In genomic region chr7:27406481-27406880, GRCm38 (mm10) we compare ENCODE assay signal across 19 mouse cellular contexts. TPM values are rescaled to one million over a fixed set of nuclear protein-coding genes. Genes with fewer than 3 reads are reported as not detected.
DNase-seq lines count a peak whose midpoint lies in the region; ATAC-seq and TF ChIP-seq lines count a peak whose summit lies in the region.
"Had no signal": no experiment of that assay in that cellular context is flagged by ENCODE, and none has a peak within 500 bp of the region (broad histone marks: within the 10 kb centered on the region; RNA-seq: fewer than 3 reads in every experiment).

No protein-coding gene starts in this region.

- H3K4me2 ChIP-seq in intestine, postnatal 0 days (replicated peaks; ENCODE audit: low read depth), result no peak overlapping the region
- H3K4me2 ChIP-seq in intestine, embryonic 15.5 days (replicated peaks), result no peak overlapping the region
- H3K4me2 ChIP-seq: limb, embryonic 12.5 days; midbrain, embryonic 12.5 days had no signal

- no peaks in the 10 kb centered on the region for H3K27me3 ChIP-seq in cerebellum, adult 2 months (ENCODE audit: control insufficient read depth, insufficient read depth, low read length)
- peaks cover 73% of the 10 kb centered on the region for H3K27me3 ChIP-seq in intestine, postnatal 0 days (replicated peaks; ENCODE audit: control insufficient read depth, insufficient read depth, low read length)
- H3K27me3 ChIP-seq in intestine, embryonic 15.5 days (replicated peaks), result peaks cover 82% of the 10 kb centered on the region

- 0 out of 2 replicates have a peak, but pooled peaks have one; percentile 1 for TF ChIP-seq CTCF in cerebellum, adult 2 months (IDR thresholded peaks at IDR 0.05; ENCODE audit: borderline replicate concordance, insufficient read depth, low read depth, low read length)
- peak; percentile 44 for TF ChIP-seq CTCF in intestine, postnatal 0 days (IDR thresholded peaks at IDR 0.05; ENCODE audit: low read depth)

- peaks cover 3% of the 10 kb centered on the region; the same call in 1 of the 2 replicates for H3K4me1 ChIP-seq in cerebellum, adult 2 months (ENCODE audit: control insufficient read depth, insufficient read depth, low read length)
- H3K4me1 ChIP-seq in intestine, postnatal 0 days (replicated peaks; ENCODE audit: control insufficient read depth, insufficient read depth, low read length), result no peaks in the 10 kb centered on the region
- peaks cover 20% of the 10 kb centered on the region for H3K4me1 ChIP-seq in intestine, embryonic 15.5 days (replicated peaks)

- TF ChIP-seq POLR2A in cerebellum, adult 2 months (IDR thresholded peaks at IDR 0.05; ENCODE audit: borderline replicate concordance, insufficient read depth, low read length), result no peak

- H3K27ac ChIP-seq in cerebellum, adult 2 months (ENCODE audit: insufficient read depth, low read length), result no peak overlapping the region
- no peak overlapping the region for H3K27ac ChIP-seq in intestine, postnatal 0 days (ENCODE audit: low read depth, low read length)
- no peak overlapping the region for H3K27ac ChIP-seq in intestine, embryonic 15.5 days
- H3K27ac ChIP-seq: limb, embryonic 12.5 days; midbrain, embryonic 12.5 days had no signal

- no peak overlapping the region for H3K4me3 ChIP-seq in cerebellum, adult 2 months (replicated peaks; ENCODE audit: insufficient read depth, low read depth, low read length)
- H3K4me3 ChIP-seq in intestine, postnatal 0 days (ENCODE audit: low read depth, low read length), result no peak overlapping the region
- H3K4me3 ChIP-seq in intestine, embryonic 15.5 days (replicated peaks), result no peak overlapping the region
- H3K4me3 ChIP-seq: limb, embryonic 12.5 days; midbrain, embryonic 12.5 days had no signal

- ATAC-seq in intestine, postnatal 0 days, result no peak
- ATAC-seq in intestine, embryonic 15.5 days, result no peak
- 0 out of 2 replicates have a peak, but pooled peaks have one; percentile 51 for ATAC-seq in erythroblast, adult 5-6 weeks (replicated peaks; ENCODE audit: low FRiP score, poor library complexity, severe bottlenecking)
- ATAC-seq: inflammation-experienced regulatory T-cells, adult 6 months had no signal

- no peaks in the 10 kb centered on the region for H3K36me3 ChIP-seq in intestine, postnatal 0 days (ENCODE audit: control insufficient read depth, insufficient read depth)
- no peaks in the 10 kb centered on the region for H3K36me3 ChIP-seq in intestine, embryonic 15.5 days
- H3K36me3 ChIP-seq: limb, embryonic 12.5 days; midbrain, embryonic 12.5 days had no signal

- no peak overlapping the region for H3K9ac ChIP-seq in intestine, postnatal 0 days (ENCODE audit: low read depth, low read length)
- H3K9ac ChIP-seq in intestine, embryonic 15.5 days, result no peak overlapping the region
- H3K9ac ChIP-seq: limb, embryonic 12.5 days; midbrain, embryonic 12.5 days had no signal

- DNase-seq in cerebellum, adult 2 months, result no peak
- no peak for DNase-seq in cerebellum, adult 11-12 months
- DNase-seq in 416B (ENCODE audit: low read depth), result peak; percentile 42
- DNase-seq in adrenal gland, adult (ENCODE audit: inconsistent age in 2 of 2, low spot score in 1 of 2), result no peak
- no peak for DNase-seq in spleen, adult 18-20 months
- DNase-seq: cerebellum, adult 18-20 months; heart, adult 11 months; kidney, postnatal 14 days; lung, postnatal 10 days; thymus, postnatal 25 days had no signal

- 0 out of 2 replicates have a peak, but pooled peaks cover 6% of the 10 kb centered on the region for H3K9me3 ChIP-seq in intestine, postnatal 0 days (ENCODE audit: control insufficient read depth)
- H3K9me3 ChIP-seq in intestine, embryonic 15.5 days, result no peaks in the 10 kb centered on the region

- 89% methylated on average over 7 of the region's 7 CpGs for WGBS in cerebellum, adult 2 months
- 81% methylated on average over 7 of the region's 7 CpGs for WGBS in intestine, postnatal 0 days
- WGBS in intestine, embryonic 15.5 days, result 76% methylated on average over 7 of the region's 7 CpGs

RNA-seq across cellular contexts. Expression of gene Sptbn4, which starts 41.0 kb away (rescaled TPM):
- 171 and 177 TPM in 2 replicates for polyA plus RNA-seq in cerebellum, adult 2 months (2012; rRNA removed)
- polyA plus RNA-seq in intestine, postnatal 0 days (2015; fragmentation: Nextera tagmentation; extraction: Ambion mirVana), result 0.17 and 0.26 TPM in 2 replicates
- polyA plus RNA-seq in intestine, embryonic 15.5 days (2015; fragmentation: Nextera tagmentation; extraction: Ambion mirVana), result 0.33 and 0.38 TPM in 2 replicates
- 0.42 TPM in 1 of 2 replicates, not detected in the other for total RNA-seq in erythroblast, adult 5-6 weeks (2015; ENCODE audit: low replicate concordance)
- total RNA-seq in erythroblast, adult 5-6 weeks (2017; ENCODE audit: low replicate concordance), result 0.17 and 0.28 TPM in 2 replicates

RNA-seq across cellular contexts. Expression of gene Blvrb, which starts 41.3 kb away (rescaled TPM):
- polyA plus RNA-seq in cerebellum, adult 2 months (2012; rRNA removed), result 24.2 and 25.2 TPM in 2 replicates
- 60.4 and 67.3 TPM in 2 replicates for polyA plus RNA-seq in intestine, postnatal 0 days (2015; fragmentation: Nextera tagmentation; extraction: Ambion mirVana)
- polyA plus RNA-seq in intestine, embryonic 15.5 days (2015; fragmentation: Nextera tagmentation; extraction: Ambion mirVana), result 60.4 and 77.5 TPM in 2 replicates
- 379 and 403 TPM in 2 replicates for total RNA-seq in erythroblast, adult 5-6 weeks (2015; ENCODE audit: low replicate concordance)
- 431 and 604 TPM in 2 replicates for total RNA-seq in erythroblast, adult 5-6 weeks (2017; ENCODE audit: low replicate concordance)

RNA-seq across cellular contexts. Expression of gene Gm20479, which starts 49.3 kb away (rescaled TPM):
- 0.38 TPM in 1 of 2 replicates, not detected in the other for polyA plus RNA-seq in cerebellum, adult 2 months (2012; rRNA removed)
- 0.61 and 0.72 TPM in 2 replicates for polyA plus RNA-seq in intestine, postnatal 0 days (2015; fragmentation: Nextera tagmentation; extraction: Ambion mirVana)
- 1.8 TPM in 1 of 2 replicates, not detected in the other for polyA plus RNA-seq in intestine, embryonic 15.5 days (2015; fragmentation: Nextera tagmentation; extraction: Ambion mirVana)
- not detected in 2 replicates for total RNA-seq in erythroblast, adult 5-6 weeks (2015; ENCODE audit: low replicate concordance)
- total RNA-seq in erythroblast, adult 5-6 weeks (2017; ENCODE audit: low replicate concordance), result not detected in 2 replicates
- total RNA-seq: layer of hippocampus, postnatal 14 days had no signal
- polyA plus RNA-seq: heart, embryonic 16.5 days; limb, embryonic 12.5 days; small intestine, adult 2 months had no signal

RNA-seq across cellular contexts. Expression of gene Shkbp1, which starts 50.7 kb away (rescaled TPM):
- polyA plus RNA-seq in cerebellum, adult 2 months (2012; rRNA removed), result 41.6 and 43.7 TPM in 2 replicates
- 26.9 and 29.1 TPM in 2 replicates for polyA plus RNA-seq in intestine, postnatal 0 days (2015; fragmentation: Nextera tagmentation; extraction: Ambion mirVana)
- polyA plus RNA-seq in intestine, embryonic 15.5 days (2015; fragmentation: Nextera tagmentation; extraction: Ambion mirVana), result 35.0 and 35.5 TPM in 2 replicates
- total RNA-seq in erythroblast, adult 5-6 weeks (2015; ENCODE audit: low replicate concordance), result 9.0 and 13.3 TPM in 2 replicates
- total RNA-seq in erythroblast, adult 5-6 weeks (2017; ENCODE audit: low replicate concordance), result 3.4 and 10.0 TPM in 2 replicates

Comparison
In these comparisons a context has a peak if more than half of its experiments do, and no peak if none do; other contexts are left out.
1. RNA of gene Sptbn4, which starts 41.0 kb away (polyA plus RNA-seq): 171 to 177 TPM in cerebellum, adult 2 months; 0.33 to 0.38 TPM in intestine, embryonic 15.5 days and 0.17 to 0.26 TPM in intestine, postnatal 0 days; every median in the first group is over 100 times any median in the second.